Mouse (Mus musculus) splenic B cell, adult 2 months (primary cell): ENCODE results near the gene Olfr9.
A peak's percentile ranks its signal among the peaks of the same experiment; 100 is the strongest.
"Not testable (repeated sequence)": the region's sequence is repeated elsewhere in the genome, so short reads cannot be mapped to it uniquely, and the experiment has no call there.

ENCODE experiments used
- DNase-seq: peaks from one replicate; pipeline ENCODE4 v3.0.0-alpha.2; 2011; ENCODE audit warnings: low read depth, low spot score
- H3K27me3 ChIP-seq: 2 replicates; pipeline ENCODE4 v1.6.1; 2012; ENCODE audit warnings: mild to moderate bottlenecking, low read length, moderate library complexity, mixed read lengths; ENCODE audit not compliant: control insufficient read depth, poor library complexity, insufficient read depth, severe bottlenecking
- H3K36me3 ChIP-seq: 2 replicates; pipeline ENCODE4 v1.6.1; 2012; ENCODE audit warnings: mild to moderate bottlenecking, low read length, moderate library complexity, mixed read lengths; ENCODE audit not compliant: control insufficient read depth, poor library complexity, insufficient read depth, severe bottlenecking

Gene Olfr9

DNA sequence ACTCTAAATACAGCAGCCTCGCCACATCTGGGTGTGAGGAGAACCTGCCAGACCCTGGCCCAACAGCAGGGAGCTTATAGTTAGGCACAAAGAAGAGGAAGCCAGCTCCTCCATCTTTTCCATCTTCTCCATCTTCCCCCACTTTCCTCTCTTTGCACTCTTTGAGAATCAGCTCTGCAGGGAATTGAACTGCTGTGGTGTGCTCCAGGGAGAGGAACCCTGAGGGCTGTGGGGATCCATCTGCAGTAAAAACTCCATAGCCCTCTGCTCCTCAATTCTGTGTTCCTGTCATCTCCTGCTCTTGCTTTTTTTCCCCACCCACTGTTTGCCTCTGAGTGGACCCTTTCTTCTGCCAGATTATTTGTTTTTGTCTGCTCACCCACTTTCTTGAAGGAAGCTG, at the start of gene Olfr9:
Gene Olfr9 (plus strand): TSS at position 301 of the 400 bp plus-strand sequence.
- DNase-seq, H3K36me3 ChIP-seq, H3K27me3 ChIP-seq: not testable (repeated sequence)

DNA sequence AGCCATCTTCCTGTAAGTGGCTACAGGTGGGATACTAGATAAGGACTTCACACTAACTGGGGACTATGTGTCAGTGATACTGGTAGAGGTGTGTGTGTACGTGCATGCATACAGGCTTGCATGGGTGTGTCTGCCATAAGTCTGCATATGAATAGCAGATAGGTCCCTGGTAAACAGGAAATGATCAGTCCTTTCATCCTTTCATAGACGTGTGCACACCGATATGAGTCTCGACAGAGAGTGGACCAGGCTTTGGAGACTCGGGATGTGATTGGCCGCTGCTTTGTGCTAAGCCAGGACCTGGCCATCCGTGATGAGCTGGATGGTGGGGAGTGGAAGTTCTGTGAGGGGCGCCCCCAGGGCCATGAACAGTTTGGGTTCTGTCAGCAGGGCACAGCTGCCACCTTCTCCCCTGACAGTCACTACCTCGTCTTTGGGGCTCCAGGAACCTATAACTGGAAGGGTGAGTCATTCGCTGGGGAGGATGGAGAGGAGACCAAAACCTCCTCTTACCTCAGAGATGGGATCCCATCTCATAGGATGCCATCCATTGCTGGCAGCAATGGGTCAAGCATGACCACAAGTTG, 48.7 kb upstream of the Olfr9 start:
- Histone ChIP-seq H3K36me3 (no peaks in the 10 kb centered on the region), H3K27me3 (no peaks in the 10 kb centered on the region; the same call in 1 of the 2 replicates)
- no peak for DNase-seq

DNA sequence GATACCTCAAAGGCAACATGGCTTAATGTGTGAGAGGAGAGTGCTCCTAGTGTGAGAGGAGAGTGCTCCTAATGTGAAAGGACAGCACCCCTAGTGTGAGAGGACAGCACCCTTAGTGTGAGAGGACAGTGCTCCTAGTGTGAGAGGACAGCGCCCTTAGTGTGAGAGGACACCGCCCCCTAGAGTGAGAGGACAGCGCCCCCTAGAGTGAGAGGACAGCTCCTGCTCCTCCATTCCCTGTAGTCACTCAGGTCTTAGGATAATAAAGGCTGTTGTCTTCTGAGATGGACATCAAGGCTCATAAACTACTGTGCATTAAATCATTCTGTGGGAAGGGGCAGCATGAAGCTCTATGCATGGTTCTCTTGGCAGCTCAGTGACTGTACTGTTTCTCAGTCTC, 43.6 kb upstream of the Olfr9 start:
- H3K36me3 ChIP-seq = no peaks in the 10 kb centered on the region
- H3K27me3 ChIP-seq = no peaks in the 10 kb centered on the region
- DNase-seq = peak; percentile 24

DNA sequence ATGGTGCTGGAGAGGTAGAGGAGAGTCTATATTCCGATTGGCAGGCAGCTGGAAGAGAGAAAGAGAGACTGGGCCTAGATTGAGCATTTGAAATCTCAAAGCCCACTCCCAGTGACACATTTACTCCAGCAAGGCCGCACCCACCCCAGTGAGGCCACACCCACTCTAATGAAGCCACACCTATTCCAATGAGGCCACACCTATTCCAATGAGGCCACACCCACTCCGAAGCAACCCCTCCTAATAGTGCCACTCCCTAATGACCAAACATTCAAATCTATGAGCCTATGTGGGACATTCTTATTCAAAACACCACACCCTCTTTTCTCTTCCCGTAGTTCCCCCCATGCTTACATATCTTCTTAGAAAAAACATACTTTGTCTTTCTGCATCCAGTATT, 41.7 kb upstream of the Olfr9 start:
- no peaks in the 10 kb centered on the region for H3K27me3 ChIP-seq
- DNase-seq = no peak
- H3K36me3 ChIP-seq = no peaks in the 10 kb centered on the region

DNA sequence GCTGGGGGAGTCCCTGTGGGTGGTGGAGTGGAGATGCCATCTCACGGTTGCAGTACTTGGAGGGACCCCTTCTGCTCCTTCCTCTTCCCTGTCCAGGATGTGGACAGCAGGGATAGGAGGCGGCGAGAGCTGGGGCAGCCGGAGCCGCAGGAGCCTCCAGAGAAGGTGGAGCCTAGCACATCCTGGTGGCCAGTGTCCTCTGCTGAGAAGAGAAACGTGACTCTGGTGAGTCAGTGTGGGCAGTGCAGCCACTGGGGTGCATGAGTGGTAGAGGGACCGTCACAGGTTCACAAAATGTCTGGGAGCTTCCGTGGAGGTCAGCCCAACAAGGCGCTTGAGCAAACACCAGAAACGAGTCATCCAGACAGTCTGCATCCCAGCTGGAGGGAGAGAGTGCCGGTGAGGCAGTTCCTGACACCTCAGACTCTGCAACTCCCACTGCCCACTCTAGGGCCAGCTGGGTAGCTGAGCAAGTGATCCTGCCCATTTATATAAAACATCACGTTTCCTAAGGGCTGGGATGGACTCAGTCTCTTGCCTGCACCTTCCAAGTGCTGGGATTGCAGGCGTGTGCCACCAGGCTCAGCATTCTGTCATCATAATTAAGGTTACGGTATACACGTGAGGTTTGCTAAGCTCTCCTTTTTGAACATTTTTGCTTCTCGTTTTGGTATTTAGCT, 38.9 kb upstream of the Olfr9 start:
- H3K27me3 ChIP-seq = no peaks in the 10 kb centered on the region
- DNase-seq = no peak
- no peaks in the 10 kb centered on the region for H3K36me3 ChIP-seq

DNA sequence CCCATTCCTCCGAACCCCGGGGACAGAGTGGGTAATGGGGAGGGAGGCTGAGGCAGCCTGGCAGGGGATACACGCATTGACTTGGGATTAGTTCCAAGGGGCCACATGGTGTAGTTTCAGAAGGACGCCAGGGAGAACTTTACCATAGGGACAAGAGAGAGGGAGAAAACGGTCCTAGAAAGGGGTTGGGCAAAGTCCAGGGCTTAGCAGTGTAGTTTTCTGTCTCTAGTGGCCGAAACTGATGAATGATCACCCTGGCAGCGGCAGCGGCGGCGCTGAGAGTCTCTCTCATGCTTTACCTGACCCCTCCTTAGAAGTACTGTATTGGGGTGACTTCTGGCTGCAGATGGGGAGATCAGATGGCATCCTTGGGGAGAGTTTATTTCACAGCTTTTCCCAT, 30.9 kb upstream of the Olfr9 start:
- Histone ChIP-seq H3K36me3 (no peaks in the 10 kb centered on the region), H3K27me3 (no peaks in the 10 kb centered on the region)
- no peak for DNase-seq

DNA sequence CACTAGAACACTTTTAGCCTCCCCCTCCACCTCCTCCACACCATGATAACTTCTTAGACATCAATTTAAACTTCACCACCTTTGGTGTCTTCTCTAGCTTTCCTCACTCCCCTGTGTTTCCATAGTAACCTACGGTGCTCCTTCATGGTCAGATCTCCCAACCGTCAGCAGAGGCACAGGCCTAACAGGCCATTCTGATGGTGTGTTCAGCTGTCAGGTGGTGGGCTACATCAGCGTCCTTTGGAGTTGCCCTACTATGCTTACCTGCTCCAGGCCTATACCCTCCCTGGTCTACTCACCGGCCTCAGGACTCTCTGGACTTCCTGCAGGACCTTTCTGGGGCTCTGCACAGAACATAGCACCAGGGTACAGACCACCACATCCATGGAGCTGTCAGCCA, 29.1 kb upstream of the Olfr9 start:
- DNase-seq = no peak
- no peaks in the 10 kb centered on the region for H3K27me3 ChIP-seq
- H3K36me3 ChIP-seq = no peaks in the 10 kb centered on the region

DNA sequence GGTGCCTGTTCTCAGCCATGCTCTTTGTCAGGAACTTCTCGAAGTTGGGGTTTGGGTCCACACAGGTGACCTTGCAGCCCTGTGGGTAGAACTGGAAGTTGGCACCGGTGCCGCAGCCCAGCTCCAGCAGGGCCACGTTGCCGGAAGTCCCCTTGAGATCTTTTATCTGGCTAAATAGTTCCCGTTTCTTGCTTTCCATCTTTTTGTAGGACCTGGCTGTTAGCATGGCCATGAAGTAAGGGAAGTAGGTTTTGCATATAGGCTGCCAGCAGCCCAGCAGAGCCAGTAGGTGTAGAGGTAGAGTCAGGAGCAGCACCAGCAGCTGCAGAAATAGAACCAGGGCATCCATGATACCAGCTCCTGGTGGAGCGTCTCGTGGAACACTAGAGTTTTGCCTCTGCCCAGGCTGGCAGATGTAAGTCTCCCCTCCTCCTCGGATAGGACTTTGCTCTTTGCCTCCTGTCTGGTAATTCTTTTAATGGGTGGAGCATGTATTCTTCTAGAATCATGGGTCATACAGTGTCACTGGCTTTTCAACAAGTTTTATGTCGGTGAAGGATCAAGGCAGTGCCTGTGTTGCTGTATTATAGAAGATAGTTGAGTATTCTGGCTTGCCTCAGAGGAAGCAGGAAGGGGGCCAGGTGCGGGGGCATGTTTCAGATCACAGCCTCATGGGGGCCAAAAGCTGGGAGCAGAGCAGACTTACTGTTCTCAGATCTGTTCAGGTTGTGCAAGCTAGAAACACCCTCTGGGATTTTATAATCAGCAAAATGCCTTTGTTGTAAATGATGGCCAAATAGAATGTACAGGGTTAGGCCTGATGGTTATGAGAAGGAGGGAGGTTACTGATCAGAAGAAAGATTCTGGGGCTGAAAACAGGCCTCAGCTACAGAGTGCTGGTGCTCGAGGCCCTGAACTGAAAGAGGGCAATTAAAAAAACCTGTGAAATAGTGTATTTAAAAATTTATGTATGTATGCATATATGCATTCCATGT, 28.3 kb upstream of the Olfr9 start, which contains the start of gene Mettl7b:
Gene Mettl7b (minus strand): TSS at position 399 of the 995 bp plus-strand sequence.
- DNase-seq = no peak
- no peaks in the 10 kb centered on the region for H3K36me3 ChIP-seq
- no peaks in the 10 kb centered on the region for H3K27me3 ChIP-seq

DNA sequence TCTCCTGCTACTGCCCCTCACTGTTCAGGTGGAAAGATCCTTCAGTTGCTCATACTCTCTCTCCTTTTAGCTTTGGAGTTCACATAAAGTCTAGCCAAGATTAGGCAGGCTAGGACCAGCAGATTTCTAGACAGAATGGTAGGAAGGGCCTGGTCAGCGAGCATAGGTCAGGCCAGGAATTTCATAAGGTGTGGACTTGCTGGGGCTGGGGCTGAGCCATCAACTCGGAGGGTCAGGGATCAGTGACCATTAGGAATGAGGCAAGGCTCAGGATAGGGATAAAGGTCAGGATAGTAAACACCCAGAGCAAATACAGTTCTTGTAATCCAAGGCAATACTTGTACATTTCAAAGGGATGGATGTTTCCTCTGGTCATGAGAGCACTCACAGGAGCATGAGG, 24.3 kb upstream of the Olfr9 start:
- no peak for DNase-seq
- H3K36me3 ChIP-seq = no peaks in the 10 kb centered on the region
- no peaks in the 10 kb centered on the region for H3K27me3 ChIP-seq

DNA sequence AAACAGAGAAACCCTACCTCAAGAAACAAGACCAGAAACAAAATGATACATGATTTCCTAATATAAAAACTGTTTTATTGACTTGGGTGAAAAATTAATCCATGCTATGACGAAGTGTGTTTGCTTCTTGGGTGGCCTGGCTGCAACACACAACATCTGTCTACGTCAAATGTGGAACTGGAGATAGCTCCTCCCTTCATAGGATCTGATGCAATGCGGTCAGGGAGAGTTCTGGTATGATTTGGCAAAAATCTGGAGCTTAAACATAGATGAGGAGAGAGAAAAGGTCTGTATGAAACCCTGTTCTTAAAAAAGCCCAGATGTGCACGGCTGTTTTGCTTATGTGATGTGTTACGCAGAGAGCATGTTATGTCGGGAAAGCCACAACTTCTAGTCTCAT, 23.4 kb upstream of the Olfr9 start:
- DNase-seq = no peak

DNA sequence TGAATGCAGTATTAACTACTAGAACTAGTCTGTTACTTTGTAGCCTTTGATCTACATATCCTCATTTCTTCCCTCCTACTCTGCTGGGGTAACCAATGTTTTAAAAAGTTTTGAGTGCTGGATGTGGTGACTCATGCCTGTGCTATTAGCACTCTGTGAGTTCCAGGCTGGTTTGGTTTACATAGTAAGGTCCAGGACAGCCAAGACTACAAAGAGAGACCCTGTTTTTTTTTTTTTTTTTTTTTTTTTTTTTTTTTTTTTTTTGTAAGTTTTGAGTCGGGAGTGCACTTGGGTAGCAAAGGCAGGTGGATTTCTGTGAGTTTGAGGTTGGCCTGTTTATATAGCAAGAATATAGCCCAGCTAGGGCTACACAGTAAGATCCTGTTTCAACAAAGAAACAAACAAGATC, 20.9 kb upstream of the Olfr9 start:
- H3K36me3 ChIP-seq = no peaks in the 10 kb centered on the region
- H3K27me3 ChIP-seq = no peaks in the 10 kb centered on the region
- DNase-seq = no peak

More for the DNA sequence above, 23.4 kb upstream of the Olfr9 start:
- Histone ChIP-seq H3K36me3 (no peaks in the 10 kb centered on the region), H3K27me3 (no peaks in the 10 kb centered on the region)

DNA sequence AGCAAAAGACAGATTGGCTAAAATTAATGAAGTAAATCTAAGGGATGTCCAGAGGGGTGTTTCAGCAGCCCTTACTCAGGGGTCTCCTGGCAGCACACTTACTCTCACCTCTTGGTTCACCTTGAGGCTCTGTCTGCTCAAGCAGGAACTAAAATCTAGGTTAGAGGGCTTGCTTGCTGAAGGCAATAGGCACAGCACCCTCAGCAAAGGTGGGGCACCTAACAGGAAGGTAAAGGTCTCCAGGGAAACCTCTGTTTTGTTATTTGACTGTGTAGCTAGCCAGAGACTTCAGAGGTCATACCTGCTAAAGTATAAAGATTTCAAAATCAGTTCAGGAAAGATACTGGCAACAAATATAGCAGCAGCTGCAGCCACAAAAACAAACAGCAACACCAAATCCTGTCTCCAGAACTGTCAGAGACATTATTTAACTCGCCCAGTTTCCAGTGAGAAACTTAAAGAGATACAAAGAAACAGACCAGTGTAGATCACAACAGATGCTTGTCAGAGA, 18.4 kb upstream of the Olfr9 start:
- Histone ChIP-seq H3K36me3 (no peaks in the 10 kb centered on the region), H3K27me3 (no peaks in the 10 kb centered on the region)
- DNase-seq = no peak

DNA sequence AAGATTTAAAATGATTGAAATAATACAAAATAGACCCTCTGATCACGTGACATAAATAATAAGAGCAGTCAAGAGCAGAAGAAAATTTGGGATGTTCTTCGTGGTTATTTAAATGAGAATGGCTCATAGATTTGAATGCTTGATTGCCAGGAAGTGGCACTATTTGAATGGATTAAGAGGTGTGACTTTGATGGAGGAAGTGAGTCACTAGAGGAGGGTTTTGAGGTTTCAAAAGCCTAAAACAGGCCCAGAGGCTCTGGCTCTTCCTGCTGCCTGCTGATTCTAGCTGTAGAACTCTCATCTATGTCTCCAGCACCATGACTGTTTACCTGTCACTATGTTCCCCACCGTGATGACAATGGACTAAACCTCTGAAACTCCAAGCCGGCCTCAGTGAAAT, 16.4 kb upstream of the Olfr9 start:
- H3K36me3 ChIP-seq = no peaks in the 10 kb centered on the region
- no peaks in the 10 kb centered on the region for H3K27me3 ChIP-seq
- no peak for DNase-seq

DNA sequence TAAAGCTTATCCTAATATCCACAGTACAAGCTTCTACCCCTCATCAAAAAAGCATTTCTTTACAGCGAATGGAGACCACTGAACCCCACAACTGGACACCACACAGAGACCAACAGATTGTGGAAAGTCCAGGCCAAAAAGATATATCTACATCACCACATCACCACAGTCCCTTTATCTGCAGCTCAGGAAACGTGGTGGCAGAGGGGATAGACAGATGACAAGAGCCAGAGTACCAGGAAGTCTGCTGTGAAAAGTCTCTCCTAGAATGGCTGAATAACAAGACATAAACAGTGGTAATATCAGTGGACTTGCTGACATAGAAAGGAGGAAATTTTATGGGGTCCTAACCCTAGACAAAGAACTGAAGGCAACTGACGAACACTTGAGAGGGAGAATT, 12.8 kb upstream of the Olfr9 start:
- no peaks in the 10 kb centered on the region for H3K36me3 ChIP-seq
- no peak for DNase-seq
- no peaks in the 10 kb centered on the region for H3K27me3 ChIP-seq
